Mouse (Mus musculus) intestine, embryonic 16.5 days (tissue): ENCODE measurements at regions not wholly inside any gene's neighbourhood (a gene's known extent, or its start where the extent isn't known, plus 50 kb on each side); places are given as distances from the start of the nearest gene placed in this dataset.

Experiments
- ATAC-seq: fragments of 200-750 bp; cut with Nextera tagmentation; 2 replicates; pipeline ENCODE4 v1.8.0; 2017; ENCODE audit warnings: moderate TSS enrichment, moderate library complexity
- H3K27ac ChIP-seq: fragments of 300-500 bp; sonication (generic); 2 replicates; pipeline ENCODE4 v1.5.1; 2014; ENCODE audit warnings: mild to moderate bottlenecking, low read length
- H3K27me3 ChIP-seq: fragments of 300-500 bp; sonication (generic); replicated peaks from 2 replicates; pipeline ENCODE4 v1.6.1; 2014; ENCODE audit warnings: low read length, control low read depth, mixed read lengths; ENCODE audit not compliant: control insufficient read depth, insufficient read depth
- H3K36me3 ChIP-seq: fragments of 300-500 bp; sonication (generic); 2 replicates; pipeline ENCODE4 v1.6.1; 2014; ENCODE audit warnings: low read length, control low read depth; ENCODE audit not compliant: control insufficient read depth, insufficient read depth
- H3K4me1 ChIP-seq: fragments of 300-500 bp; sonication (generic); 2 replicates; pipeline ENCODE4 v1.6.1; 2014; ENCODE audit warnings: low read length, control low read depth, mixed read lengths; ENCODE audit not compliant: control insufficient read depth, insufficient read depth
- H3K4me2 ChIP-seq: fragments of 300-500 bp; sonication (generic); 2 replicates; pipeline ENCODE4 v1.6.1; 2014; ENCODE audit warnings: low read depth, low read length, control low read depth
- H3K4me3 ChIP-seq: fragments of 300-500 bp; sonication (generic); 2 replicates; pipeline ENCODE4 v1.5.1; 2014; ENCODE audit warnings: mild to moderate bottlenecking, low read length
- H3K9ac ChIP-seq: fragments of 300-500 bp; sonication (generic); 2 replicates; pipeline ENCODE4 v1.6.1; 2014; ENCODE audit warnings: low read depth, low read length
- H3K9me3 ChIP-seq: fragments of 300-500 bp; sonication (generic); 2 replicates; pipeline ENCODE4 v1.6.1; 2016; ENCODE audit warnings: low read length, control low read depth; ENCODE audit not compliant: control insufficient read depth
- WGBS: fragments of 180-500 bp; shearing (Covaris S2); extraction: QIAGEN DNeasy Blood & Tissue Kit; methylation state at CpG from one replicate; pipeline ENCODE4 v1.1.7; 2014; 5-methylcytosine and 5-hydroxymethylcytosine counted together

- no peaks in the 10 kb centered on the region for H3K36me3 ChIP-seq
- H3K9me3 ChIP-seq, result no peaks in the 10 kb centered on the region
- WGBS, result 52% methylated on average over 2 of the region's 2 CpGs
- no peak overlapping the region for H3K4me3 ChIP-seq
- no peaks in the 10 kb centered on the region for H3K27me3 ChIP-seq
- H3K4me2 ChIP-seq, result no peak overlapping the region
- H3K27ac ChIP-seq, result no peak overlapping the region
- no peaks in the 10 kb centered on the region for H3K4me1 ChIP-seq
- H3K9ac ChIP-seq, result no peak overlapping the region
- no peak for ATAC-seq
Measured at GRCm38 (mm10) chr1:177609226-177609625, 120.4 kb upstream of the 1700016C15Rik start.

DNA sequence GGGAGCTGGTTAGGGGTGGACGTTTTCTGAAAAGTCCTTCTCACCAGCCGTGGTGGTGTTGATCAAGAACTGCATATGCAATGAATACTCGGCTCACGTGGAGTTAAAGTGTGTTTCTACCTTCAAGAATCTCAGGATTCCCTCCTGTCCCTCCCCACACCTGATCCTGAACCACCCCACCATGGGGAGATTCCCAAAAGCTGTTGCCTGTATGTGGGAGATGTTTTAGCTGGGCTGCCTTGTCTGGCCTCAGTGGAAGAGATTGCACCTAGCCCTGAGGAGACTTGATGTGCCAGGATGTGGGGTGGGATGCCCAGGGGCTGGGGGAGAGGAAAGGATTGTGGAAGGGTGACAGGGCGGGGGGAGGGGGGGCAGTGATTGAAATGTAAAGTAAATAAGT is 119.9 kb upstream of the 1700016C15Rik start:
- H3K4me1 ChIP-seq, result no peaks in the 10 kb centered on the region
- H3K4me2 ChIP-seq, result no peak overlapping the region
- 70% methylated on average over 5 of the region's 5 CpGs for WGBS
- H3K9me3 ChIP-seq, result no peaks in the 10 kb centered on the region
- no peak overlapping the region for H3K4me3 ChIP-seq
- no peak overlapping the region for H3K9ac ChIP-seq
- no peak for ATAC-seq
- H3K27ac ChIP-seq, result no peak overlapping the region
- H3K36me3 ChIP-seq, result no peaks in the 10 kb centered on the region
- no peaks in the 10 kb centered on the region for H3K27me3 ChIP-seq

- H3K4me2 ChIP-seq, result no peak overlapping the region
- H3K27ac ChIP-seq, result no peak overlapping the region
- H3K27me3 ChIP-seq, result no peaks in the 10 kb centered on the region
- 62% methylated on average over 2 of the region's 2 CpGs for WGBS
- H3K9me3 ChIP-seq, result no peaks in the 10 kb centered on the region
- no peaks in the 10 kb centered on the region for H3K4me1 ChIP-seq
- no peaks in the 10 kb centered on the region for H3K36me3 ChIP-seq
- H3K4me3 ChIP-seq, result no peak overlapping the region
- ATAC-seq, result no peak
- H3K9ac ChIP-seq, result no peak overlapping the region
Measured at GRCm38 (mm10) chr1:177610156-177610555, 119.5 kb upstream of the 1700016C15Rik start.

GRCm38 (mm10) chr1:177612546-177612945 is 117.1 kb upstream of the 1700016C15Rik start:
- WGBS, result 74% methylated on average over 7 of the region's 7 CpGs
- Histone ChIP-seq H3K4me3 (no peak overlapping the region), H3K27ac (no peak overlapping the region), H3K4me1 (no peaks in the 10 kb centered on the region), H3K4me2 (no peak overlapping the region), H3K36me3 (no peaks in the 10 kb centered on the region), H3K27me3 (no peaks in the 10 kb centered on the region), H3K9me3 (no peaks in the 10 kb centered on the region), H3K9ac (no peak overlapping the region)
- no peak for ATAC-seq

DNA sequence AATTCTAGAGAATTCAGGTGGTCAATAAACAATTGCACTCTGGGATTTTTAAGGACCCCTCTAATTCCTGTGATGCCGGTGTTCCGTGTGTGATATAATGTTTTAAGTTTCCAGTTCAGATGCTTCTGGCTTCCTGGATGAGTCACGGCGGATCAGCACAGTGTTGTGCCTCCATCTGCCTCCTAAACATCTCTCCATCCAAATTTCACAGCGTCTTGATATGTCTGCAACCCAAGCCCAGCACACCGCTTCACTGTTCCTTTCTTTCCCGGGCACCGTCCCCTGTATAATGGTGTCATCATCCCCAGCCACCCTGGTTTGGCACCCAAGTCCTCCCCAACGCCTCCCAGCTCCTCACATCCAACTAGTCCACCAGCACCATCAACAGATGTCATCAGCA is 114.0 kb upstream of the 1700016C15Rik start:
- H3K9ac ChIP-seq, result no peak overlapping the region
- ATAC-seq, result no peak
- WGBS, result 88% methylated on average over 9 of the region's 9 CpGs

GRCm38 (mm10) chr1:177616335-177617239 is 113.0 kb upstream of the 1700016C15Rik start:
- Histone ChIP-seq H3K4me3 (no peak overlapping the region), H3K9ac (no peak overlapping the region), H3K4me2 (no peak overlapping the region), H3K27me3 (no peaks in the 10 kb centered on the region), H3K4me1 (no peaks in the 10 kb centered on the region), H3K27ac (no peak overlapping the region), H3K36me3 (no peaks in the 10 kb centered on the region), H3K9me3 (no peaks in the 10 kb centered on the region)
- ATAC-seq, result no peak
- WGBS, result 85% methylated on average over 24 of the region's 24 CpGs

More for the DNA sequence above, 114.0 kb upstream of the 1700016C15Rik start:
- Histone ChIP-seq H3K27me3 (no peaks in the 10 kb centered on the region), H3K9me3 (no peaks in the 10 kb centered on the region), H3K4me1 (no peaks in the 10 kb centered on the region), H3K36me3 (no peaks in the 10 kb centered on the region), H3K27ac (no peak overlapping the region), H3K4me3 (no peak overlapping the region), H3K4me2 (no peak overlapping the region)

- no peak for ATAC-seq
- 80% methylated on average over 15 of the region's 15 CpGs for WGBS
Measured at GRCm38 (mm10) chr1:177620501-177621099, 109.0 kb upstream of the 1700016C15Rik start.

DNA sequence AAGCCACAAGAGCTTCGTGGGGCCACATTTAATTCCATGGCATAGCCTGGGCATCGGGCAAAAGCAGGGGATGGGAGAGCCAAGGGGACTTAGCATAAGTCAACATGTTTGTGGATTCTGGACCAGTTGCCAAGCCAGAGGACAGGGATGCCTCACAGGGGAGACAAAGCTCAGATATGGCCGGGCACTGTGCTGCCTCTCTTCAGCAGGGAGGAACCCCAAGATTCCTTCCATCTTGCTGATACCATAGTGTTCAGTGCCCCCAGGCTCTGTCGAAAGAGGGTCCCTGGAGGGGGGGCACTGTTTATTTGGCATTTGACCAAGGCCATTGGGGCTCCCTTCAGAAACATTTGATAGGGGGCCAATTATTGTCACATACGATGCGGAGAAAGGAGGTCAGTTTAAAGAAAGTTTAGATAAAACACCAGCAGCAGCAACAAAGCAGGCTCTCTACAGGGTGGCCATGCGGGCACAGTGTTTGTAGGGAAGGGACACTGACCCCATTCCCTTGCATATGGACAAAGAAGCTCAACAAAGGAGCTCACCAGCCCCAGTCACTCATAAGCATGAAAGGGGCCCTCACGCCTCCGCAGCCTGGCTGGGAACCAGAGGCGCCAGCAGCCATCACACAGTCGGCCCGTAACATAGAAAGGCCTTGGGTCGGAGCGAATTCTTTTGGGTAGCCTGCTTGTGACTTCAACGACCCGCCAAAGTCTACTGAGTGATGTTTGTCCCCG is 107.6 kb upstream of the 1700016C15Rik start:
- H3K36me3 ChIP-seq, result no peaks in the 10 kb centered on the region
- ATAC-seq, result no peak
- no peak overlapping the region for H3K27ac ChIP-seq
- 86% methylated on average over 17 of the region's 17 CpGs for WGBS
- peaks cover 7% of the 10 kb centered on the region; the same call in 1 of the 2 replicates for H3K4me1 ChIP-seq
- no peaks in the 10 kb centered on the region for H3K9me3 ChIP-seq
- no peak overlapping the region for H3K9ac ChIP-seq
- no peak overlapping the region for H3K4me3 ChIP-seq
- no peaks in the 10 kb centered on the region for H3K27me3 ChIP-seq
- H3K4me2 ChIP-seq, result no peak overlapping the region

More at GRCm38 (mm10) chr1:177620501-177621099, 109.0 kb upstream of the 1700016C15Rik start:
- H3K36me3 ChIP-seq, result no peaks in the 10 kb centered on the region
- H3K27me3 ChIP-seq, result no peaks in the 10 kb centered on the region
- no peak overlapping the region for H3K4me2 ChIP-seq
- no peak overlapping the region for H3K27ac ChIP-seq
- no peaks in the 10 kb centered on the region for H3K9me3 ChIP-seq
- no peak overlapping the region for H3K9ac ChIP-seq
- no peak overlapping the region for H3K4me3 ChIP-seq
- H3K4me1 ChIP-seq, result peaks cover 7% of the 10 kb centered on the region; the same call in 1 of the 2 replicates

GRCm38 (mm10) chr1:177623304-177623726 is 106.3 kb upstream of the 1700016C15Rik start:
- WGBS, result 35% methylated on average over 6 of the region's 6 CpGs
- Histone ChIP-seq H3K36me3 (no peaks in the 10 kb centered on the region), H3K4me2 (no peak overlapping the region), H3K4me3 (no peak overlapping the region), H3K9me3 (no peaks in the 10 kb centered on the region), H3K27ac (peak overlapping the region; percentile 63), H3K9ac (no peak overlapping the region), H3K4me1 (peaks cover 7% of the 10 kb centered on the region; the same call in 1 of the 2 replicates), H3K27me3 (no peaks in the 10 kb centered on the region)
- ATAC-seq, result peak; percentile 92
